Mouse (Mus musculus) adrenal gland, adult (tissue): Measurements from ENCODE around the gene Glod4.

Source experiments
- DNase-seq, 2 experiments: peaks; one replicate each; pipeline ENCODE4 v3.0.0; 2022 to 2023; ENCODE audit warnings: low spot score in 1 of 2; ENCODE audit not compliant: inconsistent age in 2 of 2

Glod4 gene

DNA sequence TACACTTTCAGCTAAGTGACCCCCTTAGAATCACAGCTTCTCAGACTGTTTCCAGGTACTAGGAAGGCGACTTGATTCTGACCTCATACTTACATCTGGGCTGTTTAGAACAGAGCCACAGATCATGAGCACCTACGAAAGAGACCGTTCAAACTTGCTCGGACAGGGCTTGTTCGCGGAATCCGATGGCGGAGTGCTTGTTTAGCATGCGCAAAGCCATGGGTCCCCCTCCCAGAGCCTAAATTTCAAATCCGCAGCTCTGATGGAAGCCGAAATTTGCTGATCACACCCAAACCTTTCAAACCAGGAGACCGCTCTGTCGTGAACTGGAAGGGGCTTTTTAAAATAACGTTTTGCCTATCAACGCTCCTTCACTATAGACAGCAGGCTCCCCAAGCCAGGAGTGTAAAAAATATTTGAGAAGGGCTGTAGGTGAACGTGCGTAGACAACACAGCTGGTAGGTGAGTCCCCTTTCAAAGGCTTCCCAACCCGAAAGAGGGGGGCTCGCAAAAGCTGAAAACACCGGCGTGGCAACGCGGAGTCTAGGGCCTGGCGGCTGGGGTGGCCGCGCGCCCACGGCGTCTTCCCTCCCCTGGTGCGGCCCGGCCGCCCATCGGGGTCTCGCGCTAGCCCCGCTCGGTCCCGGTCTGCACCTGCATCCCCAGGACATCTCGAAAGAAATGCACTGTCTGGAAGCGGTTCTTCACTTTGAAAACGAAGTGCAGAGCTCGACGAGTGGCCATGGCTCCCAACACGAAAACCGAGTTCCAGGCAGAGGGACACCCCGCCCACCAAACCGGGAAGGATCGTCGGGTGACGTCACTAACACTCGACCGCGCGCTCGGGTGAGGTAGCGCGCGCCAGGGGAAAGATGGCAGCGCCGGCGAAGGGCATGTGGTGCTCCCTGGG, at the start of gene Glod4, which contains the start of gene Mrm3:
TSS of gene Glod4 (minus strand) at position 825 of the 910 bp plus-strand sequence.
TSS of gene Mrm3 (plus strand) at position 815 of the 910 bp plus-strand sequence.
- DNase-seq: peak; percentile 93 to 97

DNA sequence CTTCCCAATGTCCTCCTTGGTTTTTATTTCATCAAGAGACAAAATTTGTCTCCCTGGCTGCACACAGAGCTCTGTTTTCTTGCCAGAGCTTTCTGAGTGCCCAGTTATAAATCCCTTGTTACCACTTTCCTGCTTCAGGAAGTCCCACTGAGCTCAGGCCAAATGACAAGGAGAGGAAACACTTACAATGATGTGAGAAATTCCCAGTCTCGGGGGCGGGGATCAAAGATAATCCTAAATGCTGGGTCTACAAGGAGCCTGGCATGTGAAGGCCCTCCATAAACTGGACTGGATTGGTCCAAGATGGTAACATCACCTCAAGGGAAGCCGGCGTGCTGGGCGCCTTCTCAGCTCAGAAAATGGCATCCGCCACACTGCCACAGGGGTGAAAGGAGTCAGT, 49.3 kb upstream of the Glod4 start:
- peak; percentile 43 to 77 for DNase-seq

DNA sequence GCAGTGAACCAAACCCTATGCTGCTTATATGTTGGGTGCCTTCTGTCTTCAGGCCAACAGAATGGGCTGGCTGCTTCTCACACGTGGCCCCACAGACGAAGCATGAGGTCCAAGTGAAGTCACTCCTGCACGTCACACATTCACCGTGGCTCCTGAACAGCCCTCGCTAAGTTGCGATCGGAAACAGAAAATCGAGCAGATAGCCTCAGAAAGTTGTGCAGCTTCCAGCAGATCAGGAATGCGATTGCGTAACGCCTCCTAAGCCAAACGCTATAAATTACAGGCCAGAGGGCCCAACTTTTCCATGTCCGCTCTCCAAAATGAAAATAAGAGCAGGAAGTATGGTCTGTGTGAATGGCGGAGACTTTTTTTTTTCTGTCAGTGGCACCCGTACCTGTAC, 48.9 kb upstream of the Glod4 start:
- peak; percentile 76 to 92 for DNase-seq

DNA sequence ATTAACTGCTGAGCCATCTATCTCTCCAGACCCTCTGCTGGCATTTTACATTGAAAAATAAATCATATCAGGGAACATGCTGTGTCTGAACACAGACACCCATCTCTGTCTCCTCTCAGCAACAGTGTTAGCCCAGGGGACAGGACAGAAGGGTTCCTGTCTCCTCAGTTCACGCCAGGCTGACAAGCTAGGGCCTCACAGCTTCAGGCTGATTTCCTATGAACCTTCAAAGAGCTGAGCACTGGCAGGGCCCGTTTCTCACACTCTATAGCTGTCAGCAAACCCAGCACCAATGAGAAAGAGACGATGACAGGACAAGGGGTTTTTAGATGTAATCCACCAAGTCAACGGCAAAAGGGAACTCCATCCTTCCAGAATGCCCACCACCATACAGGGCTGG, 48.4 kb upstream of the Glod4 start:
- no peak for DNase-seq

DNA sequence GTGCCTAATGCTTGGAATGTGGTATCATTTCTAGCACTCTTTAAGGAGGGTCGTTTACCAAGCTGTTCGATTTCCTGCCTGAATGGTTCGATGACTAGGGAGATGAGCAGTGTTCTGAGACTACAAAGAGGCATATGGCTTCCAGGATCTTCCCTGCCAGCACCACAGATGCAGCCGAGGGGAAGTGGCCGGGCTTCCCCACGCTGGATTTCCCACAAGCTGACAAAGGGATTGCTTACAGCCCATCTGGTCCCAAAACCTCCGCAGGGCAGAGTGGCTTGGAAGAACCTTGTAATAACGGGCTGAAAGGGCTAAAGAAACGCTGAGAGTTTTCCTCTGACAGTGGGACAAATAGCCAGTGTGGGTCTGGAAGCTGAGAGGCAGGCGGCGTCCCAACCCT, 46.8 kb upstream of the Glod4 start:
- no peak for DNase-seq

DNA sequence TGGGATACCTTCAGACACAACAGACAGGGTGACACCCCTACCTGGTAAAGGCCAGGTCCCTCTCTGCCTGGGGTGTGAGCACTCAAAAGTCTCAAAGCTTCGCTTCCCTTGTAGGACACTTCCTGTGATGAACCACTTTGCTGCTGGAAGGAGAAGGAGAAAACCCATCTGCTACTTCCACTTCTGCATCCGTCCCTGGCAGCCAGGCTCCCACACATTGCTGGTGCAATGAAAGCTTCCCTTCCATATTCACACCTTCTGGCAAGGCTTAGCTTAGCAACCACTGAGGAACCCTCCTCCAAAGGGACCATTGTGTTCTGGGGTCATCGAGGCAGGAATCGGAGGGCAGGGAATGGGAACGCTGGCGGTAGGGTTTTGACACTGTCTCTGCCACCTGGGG, 45.1 kb upstream of the Glod4 start:
- no peak for DNase-seq

DNA sequence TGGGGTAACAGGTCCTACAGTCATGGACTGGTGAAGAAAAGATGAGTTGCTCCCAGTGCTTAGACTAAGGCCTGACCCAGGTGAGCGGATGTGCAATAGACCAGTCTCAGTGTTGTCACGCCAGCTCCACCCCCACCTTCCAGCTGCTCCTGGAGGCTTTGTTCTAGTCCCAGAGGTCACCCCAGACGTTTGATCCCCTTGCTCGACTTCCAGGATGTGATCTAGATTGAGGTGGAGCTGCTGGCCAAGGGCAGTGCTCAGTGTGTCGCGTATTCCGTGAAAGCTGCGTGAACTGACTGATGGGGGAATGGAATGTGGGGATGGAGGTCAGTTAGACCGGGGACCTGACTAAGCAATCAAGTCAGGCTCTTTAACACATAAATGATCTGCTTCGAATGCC, 43.8 kb upstream of the Glod4 start:
- DNase-seq: peak in 1 of 2 experiments; percentile 46

DNA sequence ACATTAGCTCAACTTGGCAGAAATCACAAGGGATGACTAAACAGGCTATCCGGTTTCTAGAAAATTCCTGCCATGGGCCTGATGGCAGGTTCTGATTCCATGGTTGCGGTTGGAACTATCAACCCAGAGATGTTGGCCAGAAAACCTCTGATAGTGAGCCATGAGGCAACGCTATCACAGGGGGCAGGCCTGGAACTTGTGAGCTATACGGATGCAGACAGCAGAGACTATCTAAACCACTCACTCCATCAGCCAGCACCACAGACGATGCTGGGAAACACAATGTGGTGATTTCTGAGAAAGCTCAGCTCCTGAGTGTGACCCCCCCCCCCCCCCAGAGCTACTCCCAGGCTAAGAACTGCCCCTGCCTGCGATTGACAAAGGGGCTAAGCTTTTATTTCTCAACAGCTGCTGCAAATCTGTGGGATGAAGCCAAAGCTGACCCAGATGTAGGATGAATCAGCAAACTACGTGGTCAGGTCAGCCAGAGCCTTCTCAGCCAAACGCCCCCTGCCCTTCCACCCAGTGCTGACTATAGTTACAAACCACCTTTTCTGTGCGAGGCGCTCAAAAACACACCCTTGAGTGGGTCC, 43.1 kb upstream of the Glod4 start:
- no peak for DNase-seq

DNA sequence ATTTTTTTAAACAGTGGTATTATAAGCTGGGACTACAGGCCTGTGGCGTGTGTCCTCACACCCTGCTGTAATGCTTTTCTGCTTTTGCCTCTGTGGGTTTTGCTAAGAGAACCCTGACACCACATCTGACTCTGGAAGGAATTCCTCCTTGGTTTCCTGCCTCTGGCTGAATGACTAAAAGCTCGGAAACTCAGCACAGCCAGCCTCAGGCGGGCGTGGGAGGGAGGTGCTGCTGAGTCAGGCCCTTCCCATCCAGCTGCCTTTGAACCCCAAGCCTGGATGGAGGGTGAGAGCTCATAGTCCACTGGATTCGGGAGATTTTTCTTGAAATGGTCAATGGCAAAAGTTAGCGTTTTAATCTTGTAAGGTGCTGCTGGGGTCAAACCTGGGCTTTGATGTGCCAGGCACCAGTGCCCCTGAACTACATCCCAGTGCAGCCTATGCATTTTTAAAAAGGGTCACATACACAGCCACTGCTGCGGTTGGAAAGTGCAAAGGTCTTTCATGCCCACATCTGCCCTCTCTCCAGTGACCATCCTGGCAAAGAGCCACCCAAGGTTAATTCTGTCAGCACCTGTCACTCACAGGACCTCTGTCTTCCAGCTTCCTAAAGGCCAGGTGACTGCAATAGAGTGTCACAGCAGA, 42.0 kb upstream of the Glod4 start:
- peak; percentile 67 to 83 for DNase-seq

DNA sequence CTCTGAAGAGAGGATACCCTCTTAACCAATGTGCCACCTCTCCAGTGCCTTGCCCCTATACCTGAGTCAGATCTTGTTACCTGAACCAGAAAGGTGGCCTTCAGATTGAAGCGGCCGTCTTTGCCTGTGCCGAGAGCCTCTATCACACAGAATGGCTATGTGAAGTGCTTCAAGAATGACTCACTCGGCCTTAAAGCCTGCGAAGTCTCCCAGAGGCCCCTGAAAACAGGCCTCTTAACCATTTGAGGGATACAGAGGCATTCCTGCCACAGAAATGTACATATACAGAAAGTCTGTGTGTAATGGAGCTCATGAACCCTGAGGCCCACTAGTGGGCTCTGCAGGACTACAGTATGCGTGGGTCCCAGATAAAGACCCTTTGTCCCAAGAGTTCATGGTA, 40.3 kb upstream of the Glod4 start:
- DNase-seq: peak in 1 of 2 experiments; percentile 70

DNA sequence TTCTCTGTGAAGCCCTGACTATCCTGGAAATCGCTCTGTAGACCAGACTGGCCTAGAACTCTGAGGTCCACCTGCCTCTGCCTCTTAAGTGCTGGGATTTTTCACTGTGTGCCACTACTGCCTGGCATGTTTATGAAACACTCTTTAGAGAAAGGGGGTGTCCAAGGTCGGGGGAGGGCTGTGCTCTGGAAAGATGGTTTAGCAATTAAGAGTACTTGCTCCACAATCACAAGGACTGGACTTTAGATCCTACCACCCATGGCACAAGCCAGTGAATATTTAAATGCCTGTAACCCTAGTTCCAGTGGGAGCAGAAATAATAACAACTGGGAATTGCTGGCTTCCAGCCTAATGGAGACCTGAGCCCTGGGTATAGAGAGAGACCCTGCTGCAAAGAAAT, 36.4 kb upstream of the Glod4 start:
- no peak for DNase-seq

DNA sequence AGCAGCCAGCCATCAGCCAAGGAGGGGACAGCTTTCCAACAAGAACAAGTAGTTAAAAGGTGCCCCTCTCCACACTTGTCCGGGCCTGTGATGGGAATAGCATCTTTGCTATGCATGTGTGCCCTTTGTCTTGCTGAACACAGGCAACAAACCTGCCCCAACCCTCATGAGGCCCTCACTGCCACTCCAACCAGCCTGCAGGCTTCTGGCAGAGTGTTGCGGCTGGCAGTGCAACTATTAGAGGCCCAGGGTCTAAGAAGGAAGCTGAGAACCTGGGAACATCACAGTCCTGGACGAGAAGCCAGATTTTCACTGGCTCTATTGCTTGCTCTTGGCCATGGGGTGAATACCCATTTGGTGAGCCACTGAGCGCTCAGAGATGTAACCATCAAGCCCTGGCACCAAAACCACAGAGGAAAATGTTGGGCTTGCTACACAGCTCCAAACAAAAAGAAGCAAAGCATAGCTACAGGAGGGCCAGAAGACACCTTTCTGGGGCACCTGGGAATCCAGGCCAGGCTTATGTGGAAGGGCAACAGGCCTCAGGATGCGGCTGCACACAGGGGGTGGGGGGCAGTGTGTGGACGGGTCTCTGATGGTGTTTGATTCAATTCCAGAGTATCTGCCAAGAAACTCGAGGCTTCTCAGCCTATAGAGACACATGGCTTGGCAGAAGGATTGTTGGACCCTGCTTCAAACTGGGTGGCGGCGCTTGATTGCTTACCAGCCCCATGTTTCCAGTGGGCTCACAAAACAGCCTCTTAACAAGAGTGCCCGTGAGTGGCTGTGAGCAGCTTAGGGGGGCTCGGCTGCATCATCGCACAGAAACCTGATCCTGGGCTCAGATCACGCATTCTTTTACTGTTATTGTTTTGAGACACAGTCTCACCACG, 35.7 kb upstream of the Glod4 start:
- DNase-seq: no peak

DNA sequence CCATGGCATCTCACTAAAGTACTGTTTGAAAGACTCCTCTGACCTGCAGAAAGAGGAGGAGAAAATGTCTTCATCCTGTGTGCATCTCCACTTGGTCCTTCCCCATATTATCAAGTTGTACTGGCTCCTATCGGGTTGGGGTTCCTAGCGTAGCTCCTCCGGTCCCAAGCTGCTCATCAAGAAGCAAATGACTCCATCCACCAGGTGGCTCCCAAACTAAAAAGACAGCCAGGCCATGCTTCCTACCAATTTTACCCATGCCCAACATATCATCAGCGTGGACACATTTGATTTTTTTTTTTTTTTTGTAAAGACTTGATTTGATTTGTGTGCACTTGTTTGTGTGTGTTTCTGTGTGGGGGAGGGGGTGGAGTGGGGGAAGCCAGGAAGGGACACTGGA, 28.9 kb upstream of the Glod4 start:
- peak in 1 of 2 experiments; percentile 66 for DNase-seq

DNA sequence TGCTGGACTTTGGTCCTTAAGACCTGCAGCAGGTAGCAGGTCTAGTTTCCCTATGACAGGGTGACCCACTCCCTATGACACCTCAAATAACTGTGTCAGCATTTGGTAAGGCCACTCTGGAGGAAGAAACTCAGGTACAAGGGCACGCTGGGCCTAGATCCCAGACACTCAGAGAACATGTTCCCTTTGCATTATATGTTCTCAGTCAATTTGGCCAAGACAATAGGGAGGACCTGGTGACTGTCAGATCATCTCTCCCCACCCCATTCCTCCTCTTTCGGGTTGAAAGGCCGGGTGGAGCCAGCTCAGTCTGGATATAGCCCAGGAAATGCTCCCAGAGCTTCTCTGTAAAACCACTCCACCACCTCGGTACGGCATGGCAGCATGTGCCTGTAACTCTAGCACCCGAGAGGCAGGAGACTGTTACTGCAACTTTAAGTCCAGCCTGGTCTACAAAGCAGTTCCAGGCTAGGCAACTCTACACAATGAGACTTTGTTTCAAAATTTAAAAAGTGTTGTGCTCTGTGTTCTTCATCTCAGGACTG, 25.1 kb upstream of the Glod4 start:
- no peak for DNase-seq

DNA sequence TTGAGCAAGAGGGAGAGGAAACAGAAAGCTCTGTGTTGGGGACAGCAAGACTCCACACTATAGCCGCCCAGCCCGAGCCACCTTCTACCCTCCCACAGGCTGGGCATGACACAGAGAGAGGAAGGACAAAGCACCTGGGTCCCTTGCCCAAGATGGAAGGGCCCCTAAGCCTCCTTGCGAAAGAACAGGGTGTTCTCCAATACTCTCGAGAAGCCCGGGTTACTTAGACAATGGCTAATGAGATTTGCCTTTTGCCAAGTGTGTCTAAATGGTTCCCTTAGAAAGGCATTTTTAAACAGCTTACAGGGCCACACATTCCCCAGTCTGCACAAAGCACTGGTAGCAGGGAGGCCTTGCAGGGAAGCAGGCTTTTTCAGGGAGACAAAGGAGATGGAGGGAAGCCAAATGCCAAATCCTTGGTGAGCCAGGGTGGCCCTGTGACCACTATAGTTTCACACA, 24.5 kb upstream of the Glod4 start:
- peak in 1 of 2 experiments; percentile 57 for DNase-seq

DNA sequence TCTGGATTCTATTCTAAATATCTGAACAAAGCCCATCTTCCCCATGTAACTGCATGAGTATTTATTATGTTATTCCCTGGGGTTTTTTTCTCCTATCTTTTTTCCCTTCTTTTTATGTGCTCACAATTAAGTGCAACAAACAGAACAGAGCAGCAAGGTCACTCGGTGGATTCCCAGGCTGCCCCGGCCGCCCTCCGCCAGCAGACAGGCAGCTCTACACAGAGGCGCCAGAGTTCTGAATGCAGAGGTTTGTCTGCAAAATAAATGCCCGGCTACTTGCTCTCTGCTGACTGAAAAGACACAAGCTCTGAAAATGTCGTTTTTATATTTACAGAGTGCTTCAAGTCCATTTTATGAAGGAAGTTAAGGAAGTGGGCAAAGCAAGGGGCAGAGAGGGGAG, 24.0 kb upstream of the Glod4 start:
- DNase-seq: peak in 1 of 2 experiments; percentile 62

DNA sequence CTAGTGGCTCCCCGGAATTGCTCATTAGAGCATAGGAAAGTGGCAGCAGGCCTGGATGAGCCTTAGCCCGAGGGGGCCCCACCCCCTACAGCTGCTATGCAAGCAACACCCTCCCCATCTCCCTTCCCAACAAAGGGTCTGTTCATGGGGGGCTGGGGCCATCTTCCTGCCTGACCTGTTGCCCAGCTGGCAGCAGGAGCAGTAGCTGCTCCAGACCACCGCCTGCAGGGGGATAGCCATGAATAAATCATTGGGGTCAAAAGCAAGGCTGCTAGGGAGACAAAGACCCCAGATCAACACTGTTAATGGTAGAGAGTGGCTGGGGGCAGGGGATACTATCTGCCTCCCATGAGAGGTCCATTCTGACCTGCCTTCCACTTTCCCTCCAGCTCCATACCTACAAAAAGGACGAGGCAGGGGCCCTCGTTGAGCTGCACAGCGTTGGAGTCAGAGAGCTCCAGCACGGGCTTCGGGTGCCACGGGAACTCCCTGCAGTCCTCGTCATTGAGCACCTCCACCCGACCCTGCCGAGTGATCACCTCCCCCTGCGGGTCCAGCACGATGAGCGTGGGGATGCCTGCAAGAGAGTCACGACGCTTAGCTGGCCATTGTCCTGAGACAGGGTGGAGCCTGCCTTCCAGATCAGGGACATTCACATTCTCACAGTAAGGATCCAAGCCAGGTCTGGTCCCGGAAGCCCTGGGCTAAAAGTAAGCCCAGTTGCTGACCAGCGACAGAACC, 19.3 kb upstream of the Glod4 start:
- peak in 1 of 2 experiments; percentile 50 for DNase-seq

DNA sequence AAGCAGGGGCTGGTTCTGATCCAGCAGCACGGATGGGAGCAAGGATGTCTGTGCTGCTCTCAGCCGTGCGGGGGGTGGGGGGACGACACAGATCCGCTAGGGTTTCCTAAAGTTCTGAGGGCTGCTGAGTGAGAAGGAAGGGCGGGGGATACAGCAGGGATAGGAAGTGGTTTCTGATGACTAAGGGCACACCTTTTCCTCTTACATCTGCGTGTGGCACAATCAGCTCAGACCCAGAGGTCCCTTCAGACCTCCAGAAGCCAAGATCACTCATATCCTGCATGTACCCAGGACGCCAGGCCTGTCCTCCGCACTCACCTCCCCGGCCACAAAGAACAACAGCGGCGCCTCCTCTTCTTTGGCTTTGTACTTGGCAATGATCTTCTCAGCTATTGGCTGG, 17.7 kb upstream of the Glod4 start:
- DNase-seq: no peak

DNA sequence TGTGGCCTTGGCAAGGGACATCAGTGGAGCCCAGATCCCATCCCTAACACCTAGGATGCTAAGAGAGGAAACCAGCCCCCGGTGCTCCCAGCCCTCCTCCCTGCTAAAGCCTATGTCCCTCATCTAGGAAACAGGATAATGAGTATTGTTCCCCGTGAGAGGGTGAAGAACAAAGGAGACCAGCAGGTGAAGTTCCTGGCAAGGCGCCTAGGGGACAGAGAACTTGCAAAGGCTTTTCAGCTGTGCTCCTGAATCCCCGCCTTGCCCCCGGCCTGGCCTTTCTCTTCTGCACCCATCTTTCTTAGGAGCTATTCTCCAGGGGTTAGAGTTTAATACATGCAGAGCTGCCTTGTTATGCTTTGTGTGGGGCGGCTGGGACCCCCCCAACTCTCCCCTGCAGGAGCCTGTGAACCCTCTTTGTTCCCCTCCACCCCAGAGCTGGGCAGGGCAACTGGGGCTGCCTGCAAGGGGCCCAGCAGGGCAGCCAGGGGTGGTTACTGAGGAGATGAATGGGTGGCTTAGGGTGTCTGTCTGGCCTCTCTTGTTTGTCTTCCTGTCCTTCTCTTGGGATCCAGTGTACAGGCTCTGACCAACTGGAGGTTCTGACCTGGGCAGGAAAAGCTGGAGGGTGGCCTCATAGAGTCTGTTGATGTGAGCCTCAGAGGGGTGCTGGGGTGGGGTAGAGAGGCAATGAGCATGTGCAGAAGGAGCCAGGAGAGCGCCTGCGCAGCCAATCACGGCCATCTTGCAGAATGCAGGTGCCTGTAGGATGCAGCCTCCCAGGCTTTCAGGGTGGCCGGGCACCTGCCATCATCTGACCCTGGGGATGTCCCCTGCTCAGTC, 16.9 kb upstream of the Glod4 start:
- DNase-seq: no peak
